Mouse (Mus musculus): ENCODE measurements around the gene Prkar1a.

GRCm38 (mm10) chr11:109652505-109652904 lies 3.3 kb downstream of the Prkar1a start:
- no peak for TF ChIP-seq CTCF (IDR thresholded peaks at IDR 0.05)
- TF ChIP-seq POLR2A (IDR thresholded peaks at IDR 0.05; ENCODE audit: insufficient read depth, low read depth, low read length) = no peak
